Comparison of ENCODE assay signal across 23 mouse cellular contexts in the genomic region with DNA sequence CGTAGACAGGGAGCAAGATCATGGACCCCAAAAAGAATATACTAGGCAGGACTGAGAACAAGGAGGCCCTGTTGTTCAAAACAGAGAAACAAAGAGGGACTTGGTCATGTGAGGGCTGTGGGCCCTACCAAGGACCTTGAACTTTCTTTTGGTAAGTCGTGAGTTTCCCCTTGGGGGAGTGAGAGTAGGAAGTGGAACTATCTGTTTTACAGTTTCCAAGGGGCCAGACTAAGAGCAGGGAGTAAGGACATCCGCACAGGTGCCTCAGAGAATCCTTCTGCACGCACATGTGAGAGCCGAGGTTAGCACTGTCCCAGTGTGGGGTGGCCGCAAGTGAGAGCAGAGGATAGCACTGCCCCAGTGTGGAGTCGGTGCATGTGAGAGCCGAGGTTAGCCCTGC. TPM values are rescaled to one million over a fixed set of nuclear protein-coding genes. Genes with fewer than 3 reads are reported as not detected.
DNase-seq lines count a peak whose midpoint lies in the region; ATAC-seq and TF ChIP-seq lines count a peak whose summit lies in the region.
"Had no signal": no experiment of that assay in that cellular context is flagged by ENCODE, and none has a peak within 500 bp of the region (broad histone marks: within the 10 kb centered on the region; RNA-seq: fewer than 3 reads in every experiment).

No protein-coding gene starts in this region.

- no peaks in the 10 kb centered on the region; the same call in none of the 2 replicates for H3K4me1 ChIP-seq in spleen, adult 2 months (ENCODE audit: control insufficient read depth, insufficient read depth, insufficient read length)
- peaks cover 35 to 54% of the 10 kb centered on the region in 2 experiments for H3K4me1 ChIP-seq in CH12.LX (ENCODE audit: control insufficient read depth in 1 of 2, insufficient read depth in 2 of 2)
- H3K4me1 ChIP-seq: embryonic facial prominence, embryonic 15.5 days; forebrain, embryonic 10.5 days; heart, embryonic 10.5 days; hindbrain, embryonic 12.5 days had no signal

- TF ChIP-seq EP300 in CH12.LX (IDR thresholded peaks at IDR 0.05; ENCODE audit: low read length) = peak; percentile 97

- in situ Hi-C loops in CH12.LX (cut with MboI; ENCODE audit: low pct_ligation_motif_present, low pct_unique_long_range_greater_than_20kb, low sequenced_read_pairs) = no loop called here

- WGBS in spleen, adult 2 months = 61% methylated on average over 8 of the region's 8 CpGs

- DNase-seq in spleen, adult 2 months (ENCODE audit: low read depth in 1 of 2, low spot score in 2 of 2) = no peak
- no peak for DNase-seq in spleen, postnatal 4 days (ENCODE audit: low spot score in 2 of 2)
- peak; percentile 90 for DNase-seq in CH12.LX (ENCODE audit: extremely low read depth)
- DNase-seq in heart, adult 9 months (ENCODE audit: low spot score in 2 of 2) = no peak
- DNase-seq in natural killer cell, adult 2 months (ENCODE audit: low spot score in 2 of 2) = no peak
- DNase-seq: adrenal gland, postnatal 10 days; cerebellum, adult 18-20 months; cerebellum, adult 9-11 months; cerebellum, postnatal 36 days; gastrocnemius, adult 2 months; gastrocnemius, postnatal 25 days; heart, adult 11 months; heart, postnatal 10 days; heart, postnatal 4 days had no signal

- H3K36me3 ChIP-seq in spleen, adult 2 months (ENCODE audit: control insufficient read depth, insufficient read depth, low read length) = no peaks in the 10 kb centered on the region
- H3K36me3 ChIP-seq in CH12.LX (replicated peaks in 1 of 2; ENCODE audit: control insufficient read depth in 1 of 2, insufficient read depth in 1 of 2, low read length in 1 of 2) = peaks cover 0 to 29% of the 10 kb centered on the region in 2 experiments
- H3K36me3 ChIP-seq: embryonic facial prominence, embryonic 15.5 days; forebrain, embryonic 10.5 days; heart, embryonic 10.5 days; hindbrain, embryonic 12.5 days had no signal

- peaks cover 5% of the 10 kb centered on the region for H3K9me3 ChIP-seq in CH12.LX (replicated peaks; ENCODE audit: low read length)
- H3K9me3 ChIP-seq: embryonic facial prominence, embryonic 15.5 days; heart, embryonic 10.5 days; hindbrain, embryonic 12.5 days had no signal

- peak; percentile 16; the same call in 1 of the 2 replicates for ATAC-seq in granulocyte monocyte progenitor cell, adult 5-6 weeks (replicated peaks; ENCODE audit: poor library complexity, severe bottlenecking)
- ATAC-seq: CD4-positive, CD25-positive, alpha-beta regulatory T cell, adult 4 months; forebrain, embryonic 14.5 days; hindbrain, embryonic 16.5 days had no signal

- TF ChIP-seq POLR2A in spleen, adult 2 months (IDR thresholded peaks at IDR 0.05; ENCODE audit: low read depth, low read length) = no peak
- peak; percentile 34; the same call in 1 of the 2 replicates for TF ChIP-seq POLR2A in CH12.LX (IDR thresholded peaks at IDR 0.05; ENCODE audit: low read depth, low read length)

- H3K4me3 ChIP-seq in spleen, adult 2 months (ENCODE audit: extremely low read depth, insufficient read depth, insufficient read length) = no peak overlapping the region
- peak overlapping the region; percentile 56 to 57 (median 56) for H3K4me3 ChIP-seq in CH12.LX (replicated peaks in 1 of 3; ENCODE audit: low read depth in 2 of 3, low read length in 2 of 3, poor library complexity in 1 of 3)
- H3K4me3 ChIP-seq: embryonic facial prominence, embryonic 15.5 days; erythroblast, embryonic 14.5 days; forebrain, embryonic 10.5 days; gastrocnemius, adult 2 months; heart, embryonic 10.5 days; hindbrain, embryonic 12.5 days had no signal

- no peak; the same call in 1 of the 2 replicates for TF ChIP-seq RAD21 in CH12.LX (IDR thresholded peaks at IDR 0.05; ENCODE audit: low read depth, low read length)

- H3K79me2 ChIP-seq in CH12.LX (replicated peaks; ENCODE audit: control insufficient read depth, extremely low read depth, insufficient read depth, poor library complexity, severe bottlenecking) = peaks cover 5% of the 10 kb centered on the region

- H3K27ac ChIP-seq in spleen, adult 2 months (ENCODE audit: insufficient read depth, low read length) = peak overlapping the region; percentile 38
- H3K27ac ChIP-seq in CH12.LX (ENCODE audit: insufficient read depth, low read depth) = peak overlapping the region; percentile 91
- H3K27ac ChIP-seq: embryonic facial prominence, embryonic 15.5 days; forebrain, embryonic 10.5 days; gastrocnemius, adult 2 months; heart, embryonic 10.5 days; hindbrain, embryonic 12.5 days had no signal

- H3K9ac ChIP-seq in CH12.LX (ENCODE audit: insufficient read depth, low read depth) = peak overlapping the region; percentile 23; the same call in 1 of the 2 replicates
- H3K9ac ChIP-seq: embryonic facial prominence, embryonic 15.5 days; hindbrain, embryonic 12.5 days had no signal

- peak overlapping the region; percentile 76; the same call in 1 of the 2 replicates for H3K4me2 ChIP-seq in CH12.LX (ENCODE audit: insufficient read depth, low read depth, poor library complexity, severe bottlenecking)
- H3K4me2 ChIP-seq: embryonic facial prominence, embryonic 15.5 days; hindbrain, embryonic 12.5 days had no signal

- H3K27me3 ChIP-seq in spleen, adult 2 months (ENCODE audit: control insufficient read depth, insufficient read depth, low read length) = no peaks in the 10 kb centered on the region
- H3K27me3 ChIP-seq in CH12.LX (replicated peaks) = no peaks in the 10 kb centered on the region
- H3K27me3 ChIP-seq: embryonic facial prominence, embryonic 15.5 days; hindbrain, embryonic 12.5 days had no signal

- no peak for TF ChIP-seq CTCF in spleen, adult 2 months (IDR thresholded peaks at IDR 0.05; ENCODE audit: extremely low read depth, insufficient read depth, insufficient read length, insufficient replicate concordance)
- no peak for TF ChIP-seq CTCF in CH12.LX (conservative IDR thresholded peaks at IDR 0.05 in 1 of 2, IDR thresholded peaks at IDR 0.05 in 1 of 2; ENCODE audit: low read depth in 2 of 2, low read length in 2 of 2)

- dilution Hi-C loops in CH12.LX (cut with MboI; ENCODE audit: extremely low pct_ligation_motif_present, extremely low pct_unique_long_range_greater_than_20kb, low sequenced_read_pairs) = no loop called here

TF ChIP-seq in CH12.LX, 34 proteins besides CTCF, POLR2A, EP300 and RAD21 (continues in another document):
- TF ChIP-seq PAX5 (IDR thresholded peaks at IDR 0.05; ENCODE audit: low read length) = no peak
- TF ChIP-seq ZMIZ1 (IDR thresholded peaks at IDR 0.05; ENCODE audit: low read depth, low read length) = no peak; the same call in 1 of the 2 replicates
- peak; percentile 87 for TF ChIP-seq MYC (IDR thresholded peaks at IDR 0.05; ENCODE audit: low read depth, low read length)
- peak; percentile 55; the same call in 1 of the 2 replicates for TF ChIP-seq CHD2 (IDR thresholded peaks at IDR 0.05; ENCODE audit: low read length)
- TF ChIP-seq MAZ (IDR thresholded peaks at IDR 0.05; ENCODE audit: low read depth, low read length) = no peak
- peak; percentile 96 for TF ChIP-seq IRF4 (IDR thresholded peaks at IDR 0.05; ENCODE audit: low read depth, low read length)
- TF ChIP-seq UBTF (IDR thresholded peaks at IDR 0.05; ENCODE audit: low read depth, low read length) = no peak
- TF ChIP-seq ELF1 (IDR thresholded peaks at IDR 0.05; ENCODE audit: low read depth, low read length) = peak; percentile 48; the same call in 1 of the 2 replicates
- TF ChIP-seq MAX (IDR thresholded peaks at IDR 0.05; ENCODE audit: low read length) = peak; percentile 89
- no peak for TF ChIP-seq E2F4 (IDR thresholded peaks at IDR 0.05; ENCODE audit: insufficient replicate concordance, low read depth, low read length)
- TF ChIP-seq MEF2A (IDR thresholded peaks at IDR 0.05; ENCODE audit: borderline replicate concordance, low read depth, low read length) = peak; percentile 79
- TF ChIP-seq USF2 (conservative IDR thresholded peaks at IDR 0.05; ENCODE audit: low read depth, low read length) = peak; percentile 65
- TF ChIP-seq SIN3A (IDR thresholded peaks at IDR 0.05; ENCODE audit: low read length) = peak; percentile 57
- peak; percentile 71 for TF ChIP-seq USF1 (IDR thresholded peaks at IDR 0.05; ENCODE audit: low read depth, low read length)
- no peak for TF ChIP-seq HCFC1 (IDR thresholded peaks at IDR 0.05; ENCODE audit: low read depth, low read length)
- peak; percentile 80; the same call in 1 of the 2 replicates for TF ChIP-seq MXI1 (IDR thresholded peaks at IDR 0.05; ENCODE audit: low read depth, low read length)
- no peak for TF ChIP-seq KAT2A (IDR thresholded peaks at IDR 0.05; ENCODE audit: insufficient replicate concordance, low read length)
- peak; percentile 92; the same call in 1 of the 2 replicates for TF ChIP-seq RCOR1 (conservative IDR thresholded peaks at IDR 0.05; ENCODE audit: low read depth, low read length)
- no peak for TF ChIP-seq TBP (conservative IDR thresholded peaks at IDR 0.05; ENCODE audit: low read depth, low read length)
- TF ChIP-seq JUN (IDR thresholded peaks at IDR 0.05; ENCODE audit: insufficient read depth, low read depth, low read length) = peak; percentile 41; the same call in 1 of the 2 replicates
- TF ChIP-seq SMC3 (IDR thresholded peaks at IDR 0.05; ENCODE audit: low read depth, low read length) = peak; percentile 17
- no peak; the same call in 1 of the 2 replicates for TF ChIP-seq JUND (conservative IDR thresholded peaks at IDR 0.05; ENCODE audit: low read depth, low read length)
- TF ChIP-seq ZKSCAN1 (IDR thresholded peaks at IDR 0.05; ENCODE audit: borderline replicate concordance, low read depth, low read length) = no peak
- no peak for TF ChIP-seq NRF1 (IDR thresholded peaks at IDR 0.05; ENCODE audit: low read depth, low read length)
- peak; percentile 98 for TF ChIP-seq TCF12 (IDR thresholded peaks at IDR 0.05; ENCODE audit: low read depth, low read length)
- TF ChIP-seq ETS1 (conservative IDR thresholded peaks at IDR 0.05; ENCODE audit: low read depth, low read length) = peak; percentile 90
- TF ChIP-seq BHLHE40 (IDR thresholded peaks at IDR 0.05; ENCODE audit: low read depth, low read length) = peak; percentile 98

RNA-seq across cellular contexts. Expression of gene Kif3c, which starts 9.9 kb away (rescaled TPM):
- polyA plus RNA-seq in spleen, adult 2 months (2012; rRNA removed) = 3.4 and 3.5 TPM in 2 replicates
- total RNA-seq in CH12.LX (2012; rRNA removed) = 3.6 and 5.5 TPM in 2 replicates
- total RNA-seq in CH12.LX (2014; rRNA removed) = 2.8 and 3.5 TPM in 2 replicates
- polyA plus RNA-seq in CH12.LX (2012; ENCODE audit: insufficient read length, low read depth) = 5.7 and 5.9 TPM in 2 replicates
- total RNA-seq in granulocyte monocyte progenitor cell, adult 5-6 weeks (2014; fragmentation: Nextera tagmentation) = 2.7 and 7.8 TPM in 2 replicates
- total RNA-seq in granulocyte monocyte progenitor cell, adult 5-6 weeks (2017) = 3.3 and 4.4 TPM in 2 replicates

RNA-seq across cellular contexts. Expression of gene Rab10, which starts 45.3 kb away (rescaled TPM):
- polyA plus RNA-seq in spleen, adult 2 months (2012; rRNA removed) = 18.2 and 22.3 TPM in 2 replicates
- total RNA-seq in CH12.LX (2012; rRNA removed) = 60.1 and 68.2 TPM in 2 replicates
- total RNA-seq in CH12.LX (2014; rRNA removed) = 91.8 and 109 TPM in 2 replicates
- 108 and 111 TPM in 2 replicates for polyA plus RNA-seq in CH12.LX (2012; ENCODE audit: insufficient read length, low read depth)
- 57.5 and 59.4 TPM in 2 replicates for total RNA-seq in granulocyte monocyte progenitor cell, adult 5-6 weeks (2014; fragmentation: Nextera tagmentation)
- total RNA-seq in granulocyte monocyte progenitor cell, adult 5-6 weeks (2017) = 88.2 and 111 TPM in 2 replicates
